Mouse (Mus musculus): Measurements from ENCODE around the gene Heatr5b.
A peak's percentile ranks its signal among the peaks of the same experiment; 100 is the strongest.

Heatr5b gene

GRCm38 (mm10) chr17:78768937-78769336 is 66.2 kb downstream of the Heatr5b start:
- no peak for DNase-seq (ENCODE audit: low read depth, low spot score)

- no peak for DNase-seq (ENCODE audit: low read depth, low spot score)
These were observed 67.6 kb downstream of the Heatr5b start for GRCm38 (mm10) chr17:78767546-78767945.

- no peak for DNase-seq (ENCODE audit: low read depth, low spot score)
These were observed 69.1 kb downstream of the Heatr5b start for GRCm38 (mm10) chr17:78766084-78766483.

GRCm38 (mm10) chr17:78763272-78763671 is 71.9 kb downstream of the Heatr5b start:
- no peak for DNase-seq (ENCODE audit: low read depth, low spot score)

GRCm38 (mm10) chr17:78752938-78753655 is 82.1 kb downstream of the Heatr5b start:
- no peak for DNase-seq (ENCODE audit: low read depth, low spot score)

GRCm38 (mm10) chr17:78752064-78752463 is 83.1 kb downstream of the Heatr5b start:
- DNase-seq (ENCODE audit: low read depth, low spot score), result no peak

GRCm38 (mm10) chr17:78748440-78748839 is 86.7 kb downstream of the Heatr5b start:
- DNase-seq (ENCODE audit: low read depth, low spot score), result no peak

- peak; percentile 61 for DNase-seq (ENCODE audit: low read depth, low spot score)
These were observed 96.7 kb downstream of the Heatr5b start for GRCm38 (mm10) chr17:78738416-78738815.

GRCm38 (mm10) chr17:78737771-78738170 is 97.4 kb downstream of the Heatr5b start:
- no peak for DNase-seq (ENCODE audit: low read depth, low spot score)

- no peak for DNase-seq (ENCODE audit: low read depth, low spot score)
These were observed 98.1 kb downstream of the Heatr5b start, which contains the start of gene Strn for GRCm38 (mm10) chr17:78737096-78737495. Gene Strn (minus strand): TSS chr17:78737196.

- peak; percentile 98 for DNase-seq (ENCODE audit: low read depth, low spot score)
These were observed 98.6 kb downstream of the Heatr5b start for GRCm38 (mm10) chr17:78736473-78736988.

GRCm38 (mm10) chr17:78735731-78736472 is 99.3 kb downstream of the Heatr5b start:
- peak; percentile 43 for DNase-seq (ENCODE audit: low read depth, low spot score)

GRCm38 (mm10) chr17:78734806-78735205 is 100.4 kb downstream of the Heatr5b start:
- no peak for DNase-seq (ENCODE audit: low read depth, low spot score)

- no peak for DNase-seq (ENCODE audit: low read depth, low spot score)
These were observed 103.1 kb downstream of the Heatr5b start for GRCm38 (mm10) chr17:78732056-78732455.

GRCm38 (mm10) chr17:78726746-78727449 is 108.3 kb downstream of the Heatr5b start:
- DNase-seq (ENCODE audit: low read depth, low spot score), result no peak

GRCm38 (mm10) chr17:78724461-78725055 is 110.6 kb downstream of the Heatr5b start:
- peak; percentile 74 for DNase-seq (ENCODE audit: low read depth, low spot score)

GRCm38 (mm10) chr17:78721690-78722089 is 113.5 kb downstream of the Heatr5b start:
- no peak for DNase-seq (ENCODE audit: low read depth, low spot score)

- no peak for DNase-seq (ENCODE audit: low read depth, low spot score)
These were observed 116.1 kb downstream of the Heatr5b start for GRCm38 (mm10) chr17:78719086-78719485.

GRCm38 (mm10) chr17:78710258-78710657 is 124.9 kb downstream of the Heatr5b start:
- no peak for DNase-seq (ENCODE audit: low read depth, low spot score)

- no peak for DNase-seq (ENCODE audit: low read depth, low spot score)
These were observed 126.7 kb downstream of the Heatr5b start for GRCm38 (mm10) chr17:78708422-78708821.

- DNase-seq (ENCODE audit: low read depth, low spot score), result no peak
These were observed 132.2 kb downstream of the Heatr5b start for GRCm38 (mm10) chr17:78702988-78703387.

Measured in 3T3-L1 (cell line).